Mouse (Mus musculus) gastrocnemius, postnatal 10 days (tissue): ENCODE measurements around the gene Fkbpl. TPM values are rescaled to one million over a fixed set of nuclear protein-coding genes. Genes with fewer than 3 reads are reported as not detected.

ENCODE experiments used
- total RNA-seq, 2 experiments: library from RNA; stranded (reverse); gene quantifications; 2 replicates each; pipeline ENCODE4 v1.2.3; 2021

Fkbpl gene
- total RNA-seq, 2 experiments from 2014 or later = 4.5 to 4.7 TPM

Other genes starting within 250 kb of the Fkbpl start
- under 1 TPM; 0.36 to 0.42 TPM for gene BC051142, start 245.9 kb upstream of the Fkbpl start, total RNA-seq
- gene Btnl4, start 167.4 kb upstream of the Fkbpl start, total RNA-seq = not detected
- not detected for gene Btnl6, start 127.4 kb upstream of the Fkbpl start, total RNA-seq
- gene Notch4, start 80.5 kb upstream of the Fkbpl start, total RNA-seq = 10 to 100 TPM; 14.4 to 22.2 TPM
- gene Gpsm3, start 55.0 kb upstream of the Fkbpl start, total RNA-seq = 1 to 10 TPM; 3.2 to 5.0 TPM
- gene Pbx2, start 53.5 kb upstream of the Fkbpl start, total RNA-seq = 10 to 100 TPM; 24.2 to 30.9 TPM
- gene Ager, start 46.9 kb upstream of the Fkbpl start, total RNA-seq = 1 to 10 TPM; 1.1 to 1.4 TPM
- gene Rnf5, start 41.1 kb upstream of the Fkbpl start, total RNA-seq = 10 to 100 TPM; 19.8 to 21.8 TPM
- 10 to 100 TPM; 38.0 to 39.4 TPM for gene Agpat1, start 40.5 kb upstream of the Fkbpl start, total RNA-seq
- 10 to 100 TPM; 13.8 to 15.2 TPM for gene Egfl8, start 28.8 kb upstream of the Fkbpl start, total RNA-seq
- gene Ppt2, start 16.3 kb upstream of the Fkbpl start, total RNA-seq = 10 to 100 TPM; 32.6 to 33.7 TPM
- gene Prrt1, start 15.2 kb upstream of the Fkbpl start, total RNA-seq = under 1 TPM; 0.61 to 0.63 TPM
- gene Atf6b, start 2.4 kb downstream of the Fkbpl start, total RNA-seq = 10 to 100 TPM; 12.7 to 14.4 TPM
- 100 to 1,000 TPM in 1 of 2 experiments, 10 to 100 TPM in 1; 90.2 to 123 TPM for gene Tnxb, start 25.8 kb downstream of the Fkbpl start, total RNA-seq
- 1 to 10 TPM; 2.0 to 3.3 TPM for gene C4b, start 99.1 kb downstream of the Fkbpl start, total RNA-seq
- gene Cyp21a1, start 159.8 kb downstream of the Fkbpl start, total RNA-seq = under 1 TPM; 0.31 to 0.36 TPM
- gene Stk19, start 192.2 kb downstream of the Fkbpl start, total RNA-seq = 1 to 10 TPM; 8.9 to 9.0 TPM
- gene Dxo, start 192.3 kb downstream of the Fkbpl start, total RNA-seq = 10 to 100 TPM; 12.3 to 15.3 TPM
- gene Skiv2l, start 205.4 kb downstream of the Fkbpl start, total RNA-seq = 10 to 100 TPM; 19.6 to 22.2 TPM
- 10 to 100 TPM; 13.7 to 17.3 TPM for gene Nelfe, start 205.6 kb downstream of the Fkbpl start, total RNA-seq
- gene Cfb, start 217.8 kb downstream of the Fkbpl start, total RNA-seq = 1 to 10 TPM; 1.9 to 4.1 TPM
- gene Zbtb12, start 234.7 kb downstream of the Fkbpl start, total RNA-seq = 1 to 10 TPM; 4.6 to 7.3 TPM
- not detected for gene Gm20547, start 237.3 kb downstream of the Fkbpl start, total RNA-seq